In genomic region chr15:27851312-27851711, GRCm38 (mm10) we compare ENCODE assay signal across 13 mouse cellular contexts.
DNase-seq lines count a peak whose midpoint lies in the region; ATAC-seq and TF ChIP-seq lines count a peak whose summit lies in the region.
"Had no signal": no experiment of that assay in that cellular context is flagged by ENCODE, and none has a peak within 500 bp of the region (broad histone marks: within the 10 kb centered on the region; RNA-seq: fewer than 3 reads in every experiment).

No protein-coding gene starts in this region.

- H3K36me3 ChIP-seq in liver, postnatal 0 days (replicated peaks; ENCODE audit: insufficient read depth, low read length): peaks cover 20% of the 10 kb centered on the region
- peaks cover 51% of the 10 kb centered on the region for H3K36me3 ChIP-seq in liver, embryonic 12.5 days

- H3K27ac ChIP-seq in liver, postnatal 0 days (ENCODE audit: low read depth): no peak overlapping the region
- H3K27ac ChIP-seq in liver, embryonic 12.5 days: no peak overlapping the region
- H3K27ac ChIP-seq: forebrain, embryonic 12.5 days; heart, embryonic 15.5 days; stomach, embryonic 15.5 days had no signal

- TF ChIP-seq CTCF in liver, postnatal 0 days (IDR thresholded peaks at IDR 0.05; ENCODE audit: low read depth): peak; percentile 30; the same call in 1 of the 2 replicates

- no peak for ATAC-seq in liver, postnatal 0 days
- ATAC-seq in liver, embryonic 12.5 days: no peak
- ATAC-seq in inflammation-experienced regulatory T-cells, adult 6 months: peak; percentile 52

- no peak for TF ChIP-seq EP300 in liver, postnatal 0 days (IDR thresholded peaks at IDR 0.05; ENCODE audit: low read depth)

- H3K9me3 ChIP-seq in liver, postnatal 0 days (ENCODE audit: low read length): no peaks in the 10 kb centered on the region
- no peaks in the 10 kb centered on the region for H3K9me3 ChIP-seq in liver, embryonic 12.5 days (replicated peaks)
- H3K9me3 ChIP-seq: forebrain, embryonic 12.5 days; heart, embryonic 15.5 days; stomach, embryonic 15.5 days had no signal

- no peak overlapping the region for H3K4me2 ChIP-seq in liver, postnatal 0 days (ENCODE audit: low read depth, low read length)
- H3K4me2 ChIP-seq in liver, embryonic 12.5 days: no peak overlapping the region
- H3K4me2 ChIP-seq: forebrain, embryonic 12.5 days; heart, embryonic 15.5 days; stomach, embryonic 15.5 days had no signal

- 82% methylated on average over 6 of the region's 6 CpGs for WGBS in liver, postnatal 0 days (ENCODE audit: insufficient replicate concordance)
- WGBS in liver, embryonic 12.5 days (ENCODE audit: insufficient replicate concordance): 70% methylated on average over 6 of the region's 6 CpGs

- peak; percentile 33 for DNase-seq in embryo, embryonic 10 days (ENCODE audit: low spot score)
- no peak for DNase-seq in embryo, embryonic 9.5 days (ENCODE audit: extremely low spot score)
- DNase-seq in liver, postnatal 0 days: no peak
- peak; percentile 86 for DNase-seq in NIH3T3 (ENCODE audit: low read depth)
- no peak for DNase-seq in ovary, postnatal 10 days (ENCODE audit: low spot score)
- DNase-seq in cerebellum, adult 18-20 months: no peak
- DNase-seq: adrenal gland, adult 2 months; right cerebral cortex, adult 18-20 months had no signal

- no peak overlapping the region for H3K4me3 ChIP-seq in liver, postnatal 0 days (ENCODE audit: low read depth, low read length)
- no peak overlapping the region for H3K4me3 ChIP-seq in liver, embryonic 12.5 days
- H3K4me3 ChIP-seq: forebrain, embryonic 12.5 days; heart, embryonic 15.5 days; stomach, embryonic 15.5 days had no signal

- H3K4me1 ChIP-seq in liver, postnatal 0 days (ENCODE audit: insufficient read depth): no peaks in the 10 kb centered on the region
- peaks cover 12% of the 10 kb centered on the region for H3K4me1 ChIP-seq in liver, embryonic 12.5 days
- H3K4me1 ChIP-seq: forebrain, embryonic 12.5 days; stomach, embryonic 15.5 days had no signal

- no peaks in the 10 kb centered on the region for H3K27me3 ChIP-seq in liver, postnatal 0 days (ENCODE audit: insufficient read depth, low read length)
- H3K27me3 ChIP-seq in liver, embryonic 12.5 days (replicated peaks): no peaks in the 10 kb centered on the region
- H3K27me3 ChIP-seq: forebrain, embryonic 12.5 days; heart, embryonic 15.5 days; stomach, embryonic 15.5 days had no signal

- H3K9ac ChIP-seq in liver, postnatal 0 days (replicated peaks): no peak overlapping the region
- H3K9ac ChIP-seq in liver, embryonic 12.5 days: no peak overlapping the region
- H3K9ac ChIP-seq: forebrain, embryonic 12.5 days; heart, embryonic 15.5 days; stomach, embryonic 15.5 days had no signal

Comparison
In these comparisons a context has a peak if more than half of its experiments do, and no peak if none do; other contexts are left out.
1. DNase-seq: peak in embryo, embryonic 10 days (single experiment) and NIH3T3 (single experiment); none in embryo, embryonic 9.5 days (single experiment), liver, postnatal 0 days (single experiment), ovary, postnatal 10 days (single experiment) and cerebellum, adult 18-20 months (0 of 2).